Mouse (Mus musculus) thymus, adult 18-20 months (tissue): Measurements from ENCODE around the gene Shank2.

ENCODE experiments used
- DNase-seq, 2 experiments: peaks; one replicate each; pipeline ENCODE4 v3.0.0; 2022; ENCODE audit warnings: mixed read lengths in 2 of 2

Shank2 gene

GRCm38 (mm10) chr7:144001628-144002027 lies at the start of gene Shank2:
TSS of gene Shank2 (plus strand) at chr7:144001928.
- DNase-seq, result no peak

- DNase-seq, result no peak
Observed at GRCm38 (mm10) chr7:143952130-143952529, 49.6 kb upstream of the Shank2 start.

- DNase-seq, result no peak
Observed at GRCm38 (mm10) chr7:143956575-143957295, 45.0 kb upstream of the Shank2 start.

GRCm38 (mm10) chr7:143958030-143958565 lies 43.6 kb upstream of the Shank2 start:
- DNase-seq, result no peak

DNA sequence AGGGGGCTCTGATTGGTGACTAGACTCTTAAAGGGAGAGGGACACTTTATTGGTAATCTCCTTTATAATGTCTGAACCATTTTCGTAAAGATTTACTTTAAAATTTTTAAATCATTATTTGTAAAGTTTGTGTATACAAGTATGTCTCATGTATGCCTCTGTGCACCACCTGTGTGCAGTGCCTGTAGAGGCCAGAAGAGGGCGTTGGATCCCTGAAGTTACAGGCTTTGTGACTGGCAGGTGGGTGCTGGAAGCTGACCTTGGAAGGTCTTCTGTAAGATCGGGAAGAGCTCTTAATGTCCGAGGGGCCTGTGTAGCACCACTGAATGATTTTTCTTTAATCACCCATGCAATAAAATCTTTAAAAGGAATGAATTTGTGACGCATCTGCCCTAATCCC lies 37.9 kb upstream of the Shank2 start:
- no peak for DNase-seq

DNA sequence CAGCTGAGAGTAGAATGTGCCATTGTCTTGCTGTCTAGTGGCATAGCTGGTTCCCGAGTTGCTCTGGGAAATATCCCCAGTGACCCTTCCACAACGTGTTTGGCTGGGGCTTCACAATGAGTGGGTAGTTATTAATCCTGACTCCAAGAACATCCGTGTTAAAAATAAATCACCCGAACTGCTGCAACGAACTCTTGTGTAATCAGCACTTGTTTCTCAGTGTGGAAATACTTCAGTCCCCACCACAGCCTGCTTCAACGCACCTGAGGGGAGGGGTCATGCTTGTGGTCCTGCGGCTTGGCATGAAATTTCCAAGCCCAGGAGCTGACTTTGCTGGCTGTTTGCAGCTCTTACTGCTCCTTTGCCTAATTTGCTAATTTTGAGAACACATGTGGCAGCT lies 35.1 kb upstream of the Shank2 start:
- DNase-seq, result no peak

DNA sequence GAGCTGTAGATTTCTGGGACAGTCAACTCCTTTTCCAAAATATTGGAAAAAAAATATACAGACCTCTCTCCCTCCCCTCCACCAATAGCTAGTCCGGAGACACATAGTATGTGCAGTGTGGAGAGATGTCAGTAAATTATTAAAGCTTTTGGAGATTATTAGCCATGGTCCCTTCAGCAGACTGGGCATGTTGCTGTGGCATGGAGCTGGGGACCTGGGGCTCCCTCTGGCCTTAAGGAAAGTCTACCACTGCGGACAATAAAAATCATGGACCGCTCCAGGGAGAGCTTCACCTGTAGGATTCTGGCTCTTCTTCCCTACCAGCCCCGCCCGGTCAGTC lies 24.3 kb upstream of the Shank2 start:
- DNase-seq, result no peak

DNA sequence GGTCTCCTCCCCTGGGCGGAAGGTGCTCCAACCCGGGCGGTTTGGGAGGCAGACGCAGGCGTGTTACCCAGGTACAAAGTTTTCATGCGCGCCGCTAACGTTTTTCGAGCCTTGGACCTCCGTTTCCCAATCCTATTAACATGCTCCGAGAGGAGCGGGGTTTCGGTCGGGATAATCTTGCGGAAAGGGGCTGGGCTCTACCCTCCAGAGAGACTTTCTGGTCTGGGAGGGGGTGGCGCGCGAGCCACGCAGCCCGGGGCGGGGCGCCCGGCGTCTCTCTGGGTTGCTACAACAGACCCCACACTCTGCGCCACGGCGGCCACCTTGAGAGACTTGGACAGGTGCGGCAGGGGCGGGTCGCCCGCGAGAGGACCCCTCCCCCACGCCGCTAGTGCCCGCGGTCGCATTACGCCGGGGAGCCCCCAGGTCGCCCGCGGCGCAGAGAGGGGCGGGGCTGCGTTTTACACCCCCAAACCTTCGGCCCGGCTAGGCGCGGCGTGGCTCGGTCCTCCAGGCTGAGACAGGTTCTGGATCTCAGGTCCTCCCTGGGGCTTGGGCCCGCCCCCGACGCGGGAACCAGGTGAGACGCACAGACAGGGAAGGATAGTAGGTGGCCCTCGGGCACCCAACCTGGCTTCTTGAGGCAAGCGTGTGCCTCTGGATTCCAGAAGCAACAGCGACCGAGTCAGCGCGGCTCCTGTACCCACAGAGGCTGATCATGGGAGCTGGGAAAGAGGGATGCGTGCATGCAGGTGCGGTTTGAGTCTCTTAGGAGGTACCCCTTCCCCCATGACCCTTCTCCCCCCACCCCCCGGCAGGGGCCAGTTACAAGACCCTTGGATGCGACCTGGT lies 23.7 kb upstream of the Shank2 start:
- no peak for DNase-seq

DNA sequence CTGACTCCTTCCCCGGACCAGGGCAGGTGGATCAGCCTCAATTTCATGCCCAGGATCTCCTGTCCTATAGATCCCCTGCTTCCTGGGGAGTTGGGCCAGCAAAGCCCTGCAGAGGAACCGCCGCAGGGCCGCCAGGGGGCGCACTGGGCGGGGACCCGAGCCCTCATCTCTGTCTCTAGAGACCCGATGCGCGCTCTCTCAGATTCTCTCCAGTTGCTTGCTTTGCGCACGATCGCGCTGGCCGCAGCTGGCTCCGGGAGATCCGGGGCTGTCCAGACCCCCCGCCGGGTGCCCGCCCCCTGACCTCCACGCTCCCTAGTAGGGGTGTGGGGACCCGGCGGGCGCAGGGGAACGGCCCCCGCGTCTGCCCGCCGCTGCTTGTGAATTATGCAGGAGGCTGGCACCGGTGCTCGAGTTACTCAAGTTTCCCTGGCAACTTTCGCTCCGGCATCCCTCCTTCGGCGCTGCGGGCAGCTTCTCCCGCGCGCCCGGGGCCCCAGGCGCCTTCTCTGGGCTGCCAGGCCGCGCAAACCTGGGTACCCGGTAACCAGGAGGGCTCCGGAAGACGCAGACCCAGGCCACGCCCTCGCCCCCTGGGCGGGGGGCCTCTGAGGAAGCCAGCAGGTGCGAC lies 22.9 kb upstream of the Shank2 start:
- DNase-seq, result peak; percentile 17 to 42

DNA sequence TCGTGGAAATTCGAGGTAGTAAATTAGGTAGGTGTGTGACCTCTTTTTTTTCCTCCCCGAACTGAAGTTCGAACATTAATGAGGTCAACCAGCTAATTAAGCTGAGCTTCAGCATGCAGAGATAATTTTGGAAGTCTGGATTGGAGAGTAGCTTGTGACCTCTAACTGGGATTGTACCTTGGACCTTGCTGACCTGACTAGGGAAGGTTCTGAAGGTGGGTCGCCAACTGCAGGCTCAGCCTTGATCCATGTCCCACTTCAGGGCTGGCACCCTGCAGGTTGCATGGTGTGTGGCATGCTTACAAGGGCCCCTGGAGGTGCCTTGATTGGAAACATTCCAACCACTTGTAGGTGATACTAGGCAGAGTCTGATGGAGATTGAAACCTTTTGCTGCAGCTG lies 21.7 kb upstream of the Shank2 start:
- no peak for DNase-seq

DNA sequence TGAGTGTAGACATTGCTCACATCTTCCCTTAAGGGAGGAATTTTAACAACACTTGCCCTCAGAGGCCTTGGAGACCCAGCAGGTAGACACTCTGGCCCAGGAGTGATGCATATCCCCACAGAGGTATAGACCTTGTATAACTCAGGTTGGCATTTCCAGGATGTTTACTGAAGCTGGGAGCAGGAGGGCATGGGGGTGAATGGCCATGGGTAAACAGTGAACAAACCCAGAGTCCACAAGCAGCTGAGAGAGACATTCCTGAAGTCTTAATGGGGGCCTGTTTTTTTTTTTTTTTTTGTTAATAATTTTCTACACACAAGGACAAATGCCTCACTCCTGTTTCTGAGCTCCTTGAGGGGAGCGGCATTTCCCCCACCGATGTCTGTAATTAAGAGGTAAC lies 15.4 kb upstream of the Shank2 start:
- no peak for DNase-seq

DNA sequence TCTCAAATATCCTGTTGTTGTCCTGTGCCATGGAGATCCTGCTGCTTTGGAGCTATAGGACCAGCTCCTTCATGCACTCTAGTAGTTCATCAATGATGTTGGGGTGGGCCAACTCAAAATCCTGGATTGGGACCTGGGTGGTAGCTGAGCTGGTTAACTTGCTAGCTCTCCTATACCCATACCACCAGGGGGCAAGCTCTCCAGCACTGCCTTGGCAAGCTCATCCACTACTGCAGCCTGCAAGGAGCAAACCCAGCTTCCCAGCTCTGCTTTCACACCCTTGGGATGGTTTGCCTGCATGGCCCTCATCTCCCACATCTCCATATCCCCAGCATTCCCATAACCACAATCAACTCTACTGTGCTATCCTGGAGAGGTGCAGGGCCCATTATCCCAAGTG lies 10.6 kb upstream of the Shank2 start:
- DNase-seq, result no peak

GRCm38 (mm10) chr7:143999073-143999472 lies 2.7 kb upstream of the Shank2 start:
- DNase-seq, result no peak

- DNase-seq, result no peak
Observed at GRCm38 (mm10) chr7:144003471-144003870, 1.7 kb downstream of the Shank2 start.

DNA sequence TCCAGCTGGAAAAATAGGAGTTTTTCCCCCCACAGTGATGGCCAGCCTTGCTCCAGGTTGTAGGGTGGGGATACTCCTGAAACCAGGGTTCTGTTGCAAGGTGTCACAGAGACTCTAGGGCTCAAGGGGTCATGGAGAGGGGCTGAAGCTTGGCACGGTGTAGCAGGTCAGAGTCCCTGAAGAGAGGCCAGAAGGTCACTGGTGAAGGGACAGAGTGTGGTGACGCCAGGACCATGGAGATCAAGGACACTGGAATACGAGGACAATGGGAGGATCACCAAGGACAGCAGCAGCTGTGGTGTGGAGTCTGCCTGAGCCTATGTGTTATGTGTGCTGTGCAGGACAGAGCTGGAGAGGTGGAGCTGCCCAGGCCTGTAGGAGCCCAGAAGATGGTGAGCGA lies 6.4 kb downstream of the Shank2 start:
- DNase-seq, result no peak

DNA sequence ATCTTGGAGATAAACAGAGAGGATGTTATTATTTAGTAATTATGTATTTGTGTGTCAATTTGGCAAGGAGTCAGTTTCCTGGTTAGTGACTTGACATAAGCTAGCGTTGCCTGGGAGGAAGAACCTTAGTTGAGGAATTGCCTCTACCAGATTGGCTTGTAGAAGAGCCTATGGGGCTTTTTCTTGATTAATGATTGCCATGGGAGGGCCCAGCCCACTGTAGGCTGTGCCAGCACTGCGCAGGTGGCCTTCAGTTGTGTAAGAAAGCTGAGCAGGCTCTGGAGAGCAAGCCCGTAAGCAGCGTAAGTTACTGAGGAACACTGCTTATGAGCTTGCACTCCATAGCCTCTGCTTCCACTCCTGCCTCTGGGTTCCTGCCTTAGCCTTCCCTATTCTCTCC lies 7.3 kb downstream of the Shank2 start:
- DNase-seq, result no peak

- no peak for DNase-seq
Observed at GRCm38 (mm10) chr7:144014485-144014884, 12.8 kb downstream of the Shank2 start.

GRCm38 (mm10) chr7:144021801-144022200 lies 20.1 kb downstream of the Shank2 start:
- DNase-seq, result no peak

DNA sequence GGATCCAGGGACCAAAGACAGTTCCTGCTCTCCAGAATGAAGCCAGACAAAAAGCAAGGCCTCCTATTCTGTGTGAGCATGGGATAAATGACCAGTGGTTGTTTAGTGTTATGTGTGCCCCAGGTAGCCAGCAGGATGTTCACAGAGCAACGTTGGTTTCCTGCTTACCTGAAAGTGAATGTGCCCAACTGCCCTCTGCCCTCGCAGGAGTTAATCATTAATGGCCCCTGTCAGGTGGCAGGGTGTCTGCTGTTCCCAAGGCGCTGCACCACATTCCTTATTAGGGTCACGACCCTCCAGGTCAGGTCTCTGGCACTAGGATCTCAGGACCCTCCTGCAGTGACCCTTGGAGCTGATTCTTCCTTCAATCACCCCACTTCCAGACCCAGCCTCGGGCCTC lies 21.0 kb downstream of the Shank2 start:
- DNase-seq, result no peak

DNA sequence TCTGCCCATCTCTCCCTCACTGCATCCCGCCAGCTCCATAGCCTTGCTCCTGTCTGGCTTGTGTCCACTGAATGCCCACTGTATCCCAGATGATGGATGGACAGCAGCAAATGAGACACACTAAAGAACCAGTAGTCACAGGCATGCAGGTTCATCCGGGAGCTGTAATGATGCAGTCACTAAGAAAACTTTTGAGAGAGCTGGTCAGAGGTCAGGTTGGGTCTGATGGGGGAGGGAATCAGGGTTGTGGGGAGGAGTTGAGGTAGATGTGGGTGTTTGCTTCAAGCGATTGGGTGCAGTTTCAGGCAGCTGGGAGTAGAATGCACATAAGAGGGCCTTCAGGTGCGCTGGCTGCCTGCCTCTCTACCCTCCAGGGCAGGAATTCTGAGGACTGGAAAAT lies 21.8 kb downstream of the Shank2 start:
- no peak for DNase-seq

- no peak for DNase-seq
Observed at GRCm38 (mm10) chr7:144026024-144026752, 24.5 kb downstream of the Shank2 start.

- DNase-seq, result no peak
Observed at GRCm38 (mm10) chr7:144029246-144029645, 27.5 kb downstream of the Shank2 start.

- no peak for DNase-seq
Observed at GRCm38 (mm10) chr7:144030796-144031195, 29.1 kb downstream of the Shank2 start.
